Mouse (Mus musculus): ENCODE measurements around the gene Casz1.

DNA sequence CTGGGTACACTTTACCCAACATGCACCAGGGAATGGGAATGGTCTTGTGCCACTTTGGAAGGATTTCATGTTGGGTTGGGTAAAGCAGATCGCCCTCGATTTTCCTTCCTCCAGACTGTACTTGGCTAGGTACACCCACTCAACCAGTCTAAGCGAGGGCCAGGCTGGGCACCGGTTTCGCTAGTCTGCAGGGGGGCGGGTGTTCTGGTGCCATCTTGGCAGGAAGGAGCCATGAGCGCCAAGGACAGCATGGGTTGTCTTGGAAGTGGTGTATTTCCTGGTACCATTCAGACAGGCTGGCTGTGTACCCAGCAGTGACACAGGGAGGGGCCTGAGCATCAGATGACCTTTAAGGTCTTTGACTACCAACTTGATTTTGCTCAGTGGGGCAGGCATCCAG is 101.1 kb downstream of the Casz1 start:
- no peak for TF ChIP-seq POLR2A (IDR thresholded peaks at IDR 0.05; ENCODE audit: borderline replicate concordance, low read depth, low read length)
- no peak for TF ChIP-seq CTCF (IDR thresholded peaks at IDR 0.05; ENCODE audit: low read depth, low read length)
